Mouse (Mus musculus): ENCODE data around the gene Cacnb3.
A peak's percentile ranks its signal among the peaks of the same experiment; 100 is the strongest.

The Cacnb3 gene

DNA sequence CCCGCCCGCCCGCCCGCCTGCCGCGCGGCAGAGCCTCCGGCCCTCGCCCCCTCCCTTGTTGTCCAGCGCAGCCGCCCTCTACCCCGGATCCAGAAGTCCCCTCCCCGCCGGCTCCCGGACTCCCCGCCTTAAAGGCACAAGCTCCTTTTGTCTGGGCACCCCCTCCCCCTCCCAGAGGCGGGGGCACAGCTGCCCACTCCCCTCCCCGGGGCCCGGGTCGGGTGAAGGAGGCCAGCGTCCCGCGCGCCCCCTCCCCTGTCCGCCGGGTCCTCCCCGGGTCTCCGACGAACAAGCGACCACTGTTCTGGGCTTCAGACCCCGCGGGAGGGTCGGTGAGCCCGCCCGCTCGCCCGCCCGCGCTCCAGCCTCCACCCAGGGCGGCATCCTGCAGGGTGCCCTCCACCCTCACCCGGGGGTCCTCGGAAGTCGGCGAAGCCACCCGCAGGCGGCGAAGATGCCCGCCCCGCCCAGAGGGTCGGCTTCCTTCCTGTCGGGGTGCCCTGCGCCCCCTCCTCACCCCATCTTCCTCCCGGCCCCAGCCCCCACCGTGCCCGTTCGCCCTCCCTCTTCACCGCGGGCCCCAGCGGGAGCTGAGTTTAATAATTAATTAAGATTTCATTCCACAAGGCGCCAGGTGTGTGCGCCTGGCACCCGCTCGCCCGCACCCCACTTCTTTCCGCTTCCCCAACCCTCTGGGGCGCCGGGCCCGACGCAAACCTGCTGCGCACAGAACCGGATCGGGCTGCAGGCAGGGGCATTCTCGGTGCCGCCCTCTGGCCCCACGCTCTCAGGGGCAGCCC lies 21.1 kb upstream of the Cacnb3 start, which contains the start of gene Adcy6:
Adcy6 (minus strand) TSS at position 746 of the 800 bp plus-strand sequence.
- peak; percentile 73 for DNase-seq (ENCODE audit: low spot score)

DNA sequence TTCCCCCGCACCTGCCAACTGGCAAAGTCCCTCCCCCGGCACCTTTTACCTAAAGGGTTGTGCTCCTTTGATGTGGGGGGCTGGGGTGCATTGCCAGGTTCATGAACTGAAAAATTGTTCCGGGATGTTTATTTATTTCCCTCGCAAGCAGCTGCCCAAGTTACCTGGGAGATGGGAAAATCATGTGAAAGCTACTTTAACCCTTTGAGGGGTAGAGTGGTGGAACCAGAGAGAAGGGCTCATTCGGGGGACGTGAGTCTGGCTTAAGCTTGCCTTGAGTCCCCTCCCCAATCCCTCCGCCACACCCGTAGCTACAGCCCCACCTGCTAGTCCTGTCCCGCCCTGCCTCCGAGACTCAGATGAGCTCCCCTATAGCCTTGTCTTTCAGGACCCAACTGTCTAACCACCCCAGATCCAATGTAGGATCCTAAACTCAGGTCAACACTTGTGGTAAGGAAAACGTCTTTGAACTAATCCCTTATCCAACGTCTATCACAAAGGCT lies 20.5 kb upstream of the Cacnb3 start:
- DNase-seq (ENCODE audit: low spot score) = no peak

DNA sequence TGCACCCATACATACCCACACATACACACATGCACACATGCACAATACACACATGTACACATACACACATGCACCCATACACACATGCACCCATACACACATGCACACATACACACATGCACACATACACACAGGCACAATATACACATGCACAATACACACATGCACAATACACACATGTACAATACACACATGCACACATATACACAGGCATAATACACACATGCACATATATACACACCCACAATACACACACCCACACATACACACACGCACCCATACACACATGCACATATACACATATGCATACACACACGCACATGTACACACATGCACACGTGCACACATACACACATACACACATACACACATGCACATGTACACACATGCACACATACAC lies 18.4 kb upstream of the Cacnb3 start:
- DNase-seq (ENCODE audit: low spot score) = no peak

DNA sequence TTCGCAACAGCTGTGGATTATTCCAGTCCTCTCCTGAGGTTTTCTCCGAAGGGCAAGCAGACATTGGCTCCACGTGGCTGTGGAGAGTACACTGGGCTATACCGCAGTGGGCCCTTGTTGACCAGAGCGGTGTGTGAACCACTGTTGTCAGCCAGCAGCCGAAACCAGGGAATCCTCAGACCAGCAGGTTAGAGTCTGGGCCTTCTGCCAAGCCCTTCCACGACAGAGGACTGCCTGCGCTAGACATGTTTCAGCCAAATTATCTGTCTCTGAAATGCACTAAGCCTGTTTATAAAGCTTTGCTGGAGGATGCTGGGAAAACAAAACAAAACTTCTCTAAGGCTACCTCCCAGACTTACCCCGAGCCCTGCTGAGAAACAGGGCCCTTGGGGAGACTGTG lies 16.1 kb upstream of the Cacnb3 start:
- DNase-seq (ENCODE audit: low spot score) = no peak

DNA sequence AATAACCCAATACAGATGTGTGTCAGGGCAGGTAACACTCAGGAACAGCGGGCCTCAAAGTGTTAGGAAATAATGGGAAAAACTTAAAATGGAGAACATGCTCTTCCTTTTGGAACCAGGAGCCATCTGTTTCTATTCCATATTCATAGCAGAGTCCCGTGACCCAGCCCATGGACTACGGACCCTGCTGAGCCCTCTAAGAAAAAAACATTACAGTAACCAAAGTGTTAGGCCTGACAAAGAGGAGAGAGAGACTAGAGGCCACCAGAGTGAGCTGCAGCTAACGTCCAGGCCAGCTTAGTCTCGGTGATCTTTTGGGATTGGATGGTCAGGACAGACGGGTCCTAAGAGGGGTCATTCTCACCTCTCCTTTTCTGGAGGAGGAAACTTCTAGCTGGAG lies 15.7 kb upstream of the Cacnb3 start:
- DNase-seq (ENCODE audit: low spot score) = no peak

DNA sequence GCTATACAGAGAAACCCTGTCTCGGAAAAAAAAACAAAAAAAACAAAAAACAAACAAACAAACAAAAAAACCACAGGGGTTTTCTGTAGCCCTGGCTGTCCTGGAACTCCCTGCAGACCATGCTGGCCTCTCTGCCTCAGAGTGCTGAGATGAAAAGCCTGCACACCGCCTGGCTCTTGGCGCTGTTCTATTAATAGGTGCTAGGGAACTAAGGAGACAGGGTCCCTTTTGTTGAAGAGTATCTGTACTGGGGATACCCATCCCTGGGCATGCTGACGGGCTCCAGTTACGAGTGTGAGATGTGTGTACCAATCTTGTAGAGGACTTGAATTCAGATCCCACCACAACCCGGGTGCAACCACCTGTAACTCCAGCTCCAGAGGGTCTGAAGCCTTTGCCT lies 14.9 kb upstream of the Cacnb3 start:
- DNase-seq (ENCODE audit: low spot score) = no peak

DNA sequence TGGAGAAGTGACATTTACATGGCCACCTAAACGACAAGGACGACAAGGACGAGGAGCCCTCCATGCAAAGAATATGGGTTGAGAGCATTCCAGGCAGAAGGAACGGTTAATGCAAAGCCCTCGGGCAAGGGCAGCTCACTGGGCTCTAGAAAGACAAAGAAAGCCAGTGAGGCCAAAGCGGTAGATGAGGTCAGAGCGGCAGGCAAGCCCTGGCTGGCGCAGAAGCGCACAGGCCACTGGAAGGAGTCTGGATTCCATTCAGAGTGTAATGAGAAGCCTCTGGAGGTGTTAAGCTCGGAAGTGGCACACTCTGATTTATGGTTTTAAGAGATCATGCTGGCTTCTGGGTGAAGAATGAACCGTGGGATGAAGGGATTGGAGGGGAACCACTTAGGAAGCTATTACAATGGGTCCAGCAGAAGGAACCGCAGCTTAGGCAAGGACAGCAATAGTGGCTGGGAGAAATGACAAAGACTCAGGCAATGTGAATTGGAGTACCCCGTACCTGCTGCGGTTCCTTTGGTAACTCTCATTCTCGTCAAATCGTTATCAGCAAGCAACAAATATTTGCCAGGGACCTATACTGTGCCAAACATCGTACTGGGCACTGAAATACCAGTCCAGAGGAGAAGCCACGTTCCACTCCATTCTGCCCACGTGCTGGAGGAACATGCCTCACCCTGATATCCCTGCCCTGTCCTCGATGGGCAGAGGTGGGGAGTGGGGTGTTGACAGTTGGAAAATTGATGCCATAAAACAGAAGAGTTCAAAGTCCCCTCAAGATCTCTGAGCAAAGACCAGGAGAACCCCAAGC lies 14.1 kb upstream of the Cacnb3 start:
- no peak for DNase-seq (ENCODE audit: low spot score)

DNA sequence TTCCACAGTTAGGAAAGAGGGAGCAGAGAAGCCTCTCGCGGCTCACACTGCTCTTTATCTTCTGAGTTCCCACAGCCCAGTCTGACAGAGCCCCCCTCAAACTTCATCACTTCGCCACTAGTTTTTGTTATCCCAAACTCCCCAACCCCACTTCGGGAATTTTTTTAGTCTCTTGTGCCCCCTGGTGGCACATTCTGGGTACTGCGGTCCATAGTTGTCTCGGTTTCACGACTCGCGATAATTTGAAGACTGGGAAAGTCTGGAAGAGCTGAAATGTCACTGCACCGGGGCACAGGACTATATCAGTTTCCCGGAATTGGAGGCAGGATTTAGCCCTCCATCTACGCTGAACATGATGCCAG lies 13.5 kb upstream of the Cacnb3 start:
- DNase-seq (ENCODE audit: low spot score) = no peak

DNA sequence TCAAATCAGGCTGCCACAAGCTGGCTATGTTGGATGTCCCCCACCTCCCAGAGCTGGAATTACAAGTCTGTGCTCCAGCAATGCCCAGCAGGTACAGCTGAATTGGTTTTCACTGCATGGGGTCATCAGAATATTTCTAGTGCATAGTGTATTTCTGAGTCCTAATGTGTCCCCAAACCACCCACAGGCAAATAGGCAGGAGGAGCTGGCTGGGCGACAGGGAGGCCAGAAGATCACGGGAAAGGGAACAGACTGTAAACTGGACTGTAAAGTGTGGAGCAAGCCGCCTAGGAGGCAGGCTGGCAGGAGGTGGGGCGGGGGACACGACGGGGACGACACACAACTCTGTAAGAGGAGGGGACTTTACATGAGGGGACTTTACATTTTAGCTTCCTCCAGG lies 8.4 kb upstream of the Cacnb3 start:
- no peak for DNase-seq (ENCODE audit: low spot score)

DNA sequence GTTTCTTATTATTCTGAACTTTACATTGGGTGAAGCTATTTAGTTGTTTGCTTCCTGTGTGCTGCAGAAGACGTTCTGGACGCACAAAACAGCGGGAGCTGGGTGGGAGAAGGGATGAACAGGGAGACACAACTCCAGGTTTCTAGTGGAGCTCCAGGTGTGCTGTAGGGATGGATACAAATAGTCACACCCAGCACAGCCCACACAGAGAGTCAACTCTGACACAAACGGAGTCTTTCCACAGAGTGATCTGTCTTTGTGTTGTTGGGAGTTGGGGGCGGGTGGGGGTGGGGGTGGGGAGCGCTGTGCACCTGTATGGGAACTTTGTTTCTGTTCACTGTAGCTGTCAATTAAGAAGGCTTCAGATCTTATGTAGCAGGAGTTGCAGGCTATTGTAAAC lies 7.9 kb upstream of the Cacnb3 start:
- DNase-seq (ENCODE audit: low spot score) = no peak

DNA sequence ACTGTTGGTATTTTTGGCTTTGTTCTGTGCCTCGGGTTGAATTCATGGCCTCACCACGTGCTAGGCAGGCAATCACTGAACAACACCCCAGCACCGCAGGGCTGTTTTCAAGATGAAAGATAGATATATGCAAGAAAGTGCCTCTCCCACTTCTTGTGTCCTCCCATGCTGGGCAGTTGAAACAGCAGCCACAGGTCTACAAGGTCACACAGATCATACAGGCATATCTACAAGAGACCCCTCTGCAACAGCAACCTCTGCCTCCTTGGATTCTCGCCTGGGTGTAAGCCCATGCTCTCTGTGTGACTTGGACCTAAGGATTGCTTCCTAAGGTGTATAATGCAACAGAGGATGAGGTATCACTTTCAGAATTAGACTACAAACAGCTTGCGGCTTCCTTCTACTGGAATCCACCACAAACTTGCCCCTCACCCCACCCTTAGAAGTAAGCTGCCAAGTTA lies 7.2 kb upstream of the Cacnb3 start:
- DNase-seq (ENCODE audit: low spot score) = no peak

DNA sequence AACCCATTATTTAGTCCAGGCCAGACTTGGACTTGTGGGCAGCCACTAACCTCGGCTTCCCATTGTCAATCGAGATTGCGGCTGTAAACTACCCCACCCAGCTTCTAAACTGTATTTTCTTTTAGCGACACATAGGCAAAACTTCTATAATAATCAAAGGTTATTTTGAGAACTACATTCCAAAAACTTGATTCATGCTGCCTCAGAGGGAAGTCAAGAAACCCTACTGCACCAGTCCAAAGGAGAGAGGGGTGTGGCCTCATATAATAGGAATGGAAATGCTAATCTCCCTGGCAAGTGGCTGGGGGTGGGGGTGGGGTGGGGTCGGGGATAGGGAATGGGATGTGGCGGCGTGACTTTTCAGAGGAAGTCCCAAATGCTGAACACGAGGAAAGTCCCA lies 4.6 kb upstream of the Cacnb3 start:
- no peak for DNase-seq (ENCODE audit: low spot score)

DNA sequence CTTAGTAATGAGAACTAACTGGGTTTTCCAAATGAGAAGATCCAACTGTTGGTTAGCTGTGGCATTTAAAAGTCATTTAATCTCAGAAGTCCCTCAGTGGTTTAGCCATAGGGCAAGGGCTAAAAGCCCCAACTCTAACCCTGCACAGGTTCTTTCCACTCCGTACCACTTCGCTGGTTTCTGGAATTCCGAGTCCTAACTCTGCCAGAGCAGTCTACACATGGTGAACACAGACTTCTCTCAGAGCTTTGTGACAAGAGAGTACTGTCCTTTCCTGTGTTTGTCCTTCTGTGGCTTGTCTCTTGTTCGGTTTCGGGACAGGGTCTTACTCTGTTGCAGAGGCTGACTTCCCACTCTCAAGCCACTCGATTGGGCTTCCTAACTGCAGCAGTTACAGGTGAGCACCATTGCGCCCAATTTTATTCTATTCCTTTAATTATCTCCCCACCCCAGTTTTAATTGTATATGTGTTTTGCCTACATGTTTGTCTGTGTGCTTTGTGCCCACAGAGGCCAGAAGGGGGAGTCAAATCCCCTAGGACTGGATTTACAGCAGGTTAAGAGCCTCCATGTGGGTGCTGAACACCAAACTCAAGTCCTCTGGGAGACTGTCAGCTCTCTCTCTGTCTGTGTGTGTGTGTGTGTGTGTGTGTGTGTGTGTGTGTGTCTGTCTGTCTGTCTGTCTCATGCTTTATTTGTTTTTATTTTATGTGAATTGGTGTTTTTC lies 4.0 kb upstream of the Cacnb3 start:
- no peak for DNase-seq (ENCODE audit: low spot score)

DNA sequence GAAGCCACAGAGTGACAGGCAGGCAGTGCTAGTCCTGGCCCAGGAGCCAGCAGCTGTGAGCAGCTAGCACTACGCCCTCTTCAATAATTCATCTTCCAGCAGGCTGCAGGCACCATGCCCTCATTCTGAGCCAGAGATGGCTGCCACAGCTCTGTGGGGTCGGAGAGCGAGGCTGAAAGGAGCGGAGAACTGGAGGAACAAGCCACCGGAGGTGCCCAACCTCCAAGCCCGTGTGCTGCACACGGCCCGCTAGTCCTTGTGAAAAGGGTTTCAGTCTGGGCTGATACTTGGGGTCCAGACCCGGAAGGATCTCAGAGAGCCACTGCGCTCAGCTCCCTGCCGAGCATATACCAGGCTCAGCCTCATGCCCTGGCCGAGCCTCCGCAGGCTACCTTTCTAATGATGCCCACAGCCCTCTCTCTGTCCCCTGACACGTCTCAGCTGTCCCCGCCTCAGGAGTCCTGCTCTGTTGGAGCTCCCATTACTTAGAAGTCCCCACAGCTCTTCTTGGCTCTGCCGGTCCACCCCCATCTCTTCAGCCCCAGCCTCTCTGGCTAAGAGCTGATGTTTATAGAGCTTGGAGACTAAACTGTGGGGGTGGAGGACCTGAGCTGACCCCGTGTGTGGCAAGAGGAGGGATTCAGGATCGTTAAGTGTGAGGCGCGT lies 1.9 kb upstream of the Cacnb3 start:
- DNase-seq (ENCODE audit: low spot score) = no peak

DNA sequence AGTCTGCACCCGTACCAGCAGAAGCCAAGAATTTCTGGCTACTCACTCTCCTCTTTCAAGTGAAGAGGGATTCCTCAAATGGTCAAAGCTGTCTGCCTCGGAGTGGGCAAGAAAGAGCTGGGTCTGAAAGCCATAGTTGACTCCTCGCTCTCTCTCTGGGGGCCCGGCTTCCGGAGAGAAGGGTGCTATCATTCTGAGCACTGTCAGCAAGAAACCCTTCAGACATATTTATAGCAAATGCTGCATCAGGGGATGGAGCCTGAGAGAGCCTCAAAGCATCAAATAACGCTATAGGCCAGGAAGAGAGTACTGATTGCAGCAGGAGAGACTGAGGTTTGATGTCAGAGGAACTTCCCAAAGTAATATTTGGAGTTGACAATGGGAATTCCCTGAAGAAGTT lies 1.2 kb upstream of the Cacnb3 start:
- no peak for DNase-seq (ENCODE audit: low spot score)

DNA sequence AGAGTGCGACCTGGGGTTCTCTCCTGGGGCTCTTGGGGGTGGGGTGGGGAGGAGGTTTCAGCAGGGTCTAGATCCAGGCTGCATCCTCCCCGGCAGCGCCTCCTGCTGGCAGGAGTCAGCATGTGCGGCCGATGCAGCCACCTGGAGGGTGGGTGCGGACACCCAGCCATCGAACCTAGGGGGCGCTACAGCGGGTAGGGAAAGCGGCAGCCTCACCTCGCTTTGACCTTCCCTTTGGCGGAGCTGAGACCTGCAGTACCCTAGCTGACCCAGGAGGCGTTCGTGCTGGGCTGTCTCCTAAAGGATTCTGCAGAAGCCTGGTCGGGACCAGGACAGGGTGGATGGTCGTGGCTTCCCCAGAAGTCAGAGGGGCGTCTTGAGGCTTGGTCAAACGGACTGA lies 853 bp downstream of the Cacnb3 start:
- DNase-seq (ENCODE audit: low spot score) = no peak

DNA sequence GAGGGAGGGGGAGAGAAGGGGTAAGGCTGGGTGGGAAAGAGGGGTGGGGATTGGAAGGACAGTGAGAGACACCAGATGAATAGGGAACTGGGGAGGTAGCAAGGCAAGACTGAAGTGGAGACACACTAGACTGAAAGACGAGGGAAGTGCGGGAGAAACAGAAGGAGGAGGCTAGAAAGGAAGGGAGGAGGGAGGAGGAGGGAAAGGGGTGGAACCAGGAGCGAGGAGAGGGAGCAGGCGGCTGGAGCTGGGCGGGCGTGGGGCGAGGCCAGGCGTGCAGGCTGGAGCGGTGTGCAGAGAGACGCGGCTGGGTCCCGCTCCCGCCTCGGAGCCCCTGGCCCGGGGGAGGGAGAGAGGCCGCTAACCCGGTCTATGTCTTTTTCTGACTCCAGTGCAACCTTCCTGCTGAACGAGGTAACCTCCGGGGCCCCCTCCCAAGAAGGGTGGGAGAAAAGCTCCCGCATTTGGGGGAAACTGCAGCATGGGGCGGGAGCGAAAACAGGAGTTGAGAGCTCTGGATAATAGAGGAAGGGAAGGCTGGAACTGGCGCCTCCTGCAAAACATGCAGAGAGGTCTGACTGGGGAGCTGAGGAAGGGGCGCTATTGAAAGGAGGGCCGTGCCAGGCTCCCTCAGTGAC lies 1.6 kb downstream of the Cacnb3 start:
- DNase-seq (ENCODE audit: low spot score) = peak; percentile 73

DNA sequence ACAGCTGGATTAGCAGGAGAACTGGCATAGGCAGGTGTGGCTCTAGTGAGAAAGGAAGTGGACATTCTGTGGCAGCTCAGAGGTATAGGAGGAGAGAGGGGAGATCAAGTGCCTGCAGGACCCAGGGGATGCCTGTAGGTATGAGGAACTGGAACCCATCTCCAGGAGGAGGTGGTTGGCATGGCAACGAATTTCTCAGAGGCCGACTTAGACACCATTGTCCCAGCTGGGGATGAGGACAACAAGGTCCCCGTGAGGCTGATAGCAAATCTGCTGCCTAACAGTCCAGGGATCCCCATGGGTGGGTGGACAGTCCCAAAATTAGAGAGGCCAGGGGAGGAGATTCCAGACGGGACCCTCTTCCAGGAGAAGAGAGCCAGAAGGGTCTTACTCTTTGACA lies 2.3 kb downstream of the Cacnb3 start:
- no peak for DNase-seq (ENCODE audit: low spot score)

DNA sequence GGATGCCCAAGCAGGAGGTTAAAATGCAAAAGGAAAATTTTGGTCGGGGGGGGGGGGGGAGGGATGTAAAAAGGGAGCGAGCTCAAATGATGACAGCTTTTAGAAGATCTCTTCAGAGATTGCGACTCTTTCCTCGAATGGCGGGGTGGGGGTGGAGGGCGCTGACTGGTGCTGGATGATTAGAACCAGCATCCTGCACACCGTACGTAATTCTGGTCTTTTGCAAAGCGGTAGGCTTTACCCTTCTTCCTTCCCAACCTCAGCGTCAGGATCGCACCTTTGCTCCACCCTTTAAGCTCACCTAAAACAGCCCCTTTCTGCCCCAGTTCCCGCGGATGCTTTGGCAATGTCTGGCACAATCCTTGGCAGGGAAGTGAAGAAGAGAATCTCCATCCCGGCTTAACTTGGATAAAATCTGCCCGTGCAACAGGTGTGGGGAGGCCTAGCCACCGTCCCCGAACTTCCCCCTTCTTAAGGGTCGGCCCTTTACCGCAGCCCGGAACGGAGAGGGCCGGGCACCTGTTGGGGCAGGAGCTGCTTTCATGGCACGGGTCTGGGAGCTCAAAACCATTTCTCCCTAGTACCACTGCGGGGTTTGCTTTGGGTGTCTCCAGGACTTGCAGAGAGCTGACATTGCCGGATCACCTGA lies 3.3 kb downstream of the Cacnb3 start:
- DNase-seq (ENCODE audit: low spot score) = no peak

DNA sequence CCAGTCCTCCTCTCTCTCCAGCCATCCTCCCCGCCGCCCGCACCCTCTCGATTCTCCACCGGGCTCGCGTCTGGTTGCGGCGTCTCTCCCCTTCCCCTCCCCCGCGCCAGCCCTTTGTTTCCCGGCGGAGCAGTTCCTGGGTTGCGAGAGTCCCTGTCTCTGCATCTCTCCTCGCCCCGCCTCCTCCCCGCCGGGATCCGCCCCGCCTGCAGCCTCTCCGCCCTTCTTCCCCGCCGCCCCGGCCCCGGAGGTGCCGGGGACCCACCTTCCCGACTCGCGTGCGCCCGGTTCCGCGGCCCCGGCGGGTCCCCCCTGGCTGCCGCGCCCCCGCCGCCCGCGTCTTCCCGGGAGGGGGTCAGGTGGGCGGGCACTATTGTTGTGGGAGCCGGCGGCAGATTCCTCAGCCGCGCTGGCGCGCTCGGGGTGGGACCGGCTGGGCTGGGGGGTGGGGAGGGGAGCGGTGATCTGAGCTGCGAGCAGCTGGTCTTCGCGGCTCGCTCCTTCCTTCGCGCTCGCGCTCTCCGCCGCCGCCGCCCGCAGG lies 4.0 kb downstream of the Cacnb3 start:
- peak; percentile 73 for DNase-seq (ENCODE audit: low spot score)
